Comparison of ENCODE assay signal across 28 mouse cellular contexts in genomic region chr10:7037194-7037593, GRCm38 (mm10). TPM values are rescaled to one million over a fixed set of nuclear protein-coding genes. Genes with fewer than 3 reads are reported as not detected.
DNase-seq lines count a peak whose midpoint lies in the region; ATAC-seq lines count a peak whose summit lies in the region.
"Had no signal": no experiment of that assay in that cellular context is flagged by ENCODE, and none has a peak within 500 bp of the region (broad histone marks: within the 10 kb centered on the region; RNA-seq: fewer than 3 reads in every experiment).

No protein-coding gene starts in this region.

- DNase-seq in liver, embryonic 11.5 days (ENCODE audit: low spot score) = no peak
- DNase-seq in left cerebral cortex, postnatal 14 days (ENCODE audit: low spot score in 2 of 2) = no peak
- DNase-seq: adrenal gland, adult 8-10 months; adrenal gland, postnatal 25 days; cerebellum, adult 11-12 months; cerebellum, adult 8-10 months; cerebellum, postnatal 14 days; forebrain, postnatal 0 days; gastrocnemius, adult 2 months; gastrocnemius, postnatal 25 days; heart, adult 2 months; heart, postnatal 14 days; heart, postnatal 4 days had no signal

- no peaks in the 10 kb centered on the region for H3K36me3 ChIP-seq in liver, embryonic 11.5 days (ENCODE audit: control insufficient read depth, insufficient read depth, low read length)
- H3K36me3 ChIP-seq: embryonic facial prominence, embryonic 12.5 days; embryonic facial prominence, embryonic 15.5 days; heart, embryonic 10.5 days; heart, embryonic 13.5 days; hindbrain, embryonic 12.5 days; hindbrain, embryonic 15.5 days had no signal

- H3K4me1 ChIP-seq in liver, embryonic 11.5 days (replicated peaks; ENCODE audit: control insufficient read depth, insufficient read depth, low read length) = no peaks in the 10 kb centered on the region
- H3K4me1 ChIP-seq: embryonic facial prominence, embryonic 12.5 days; embryonic facial prominence, embryonic 15.5 days; heart, embryonic 10.5 days; hindbrain, embryonic 12.5 days; hindbrain, embryonic 15.5 days had no signal

- H3K4me2 ChIP-seq in liver, embryonic 11.5 days = no peak overlapping the region
- H3K4me2 ChIP-seq: embryonic facial prominence, embryonic 12.5 days; embryonic facial prominence, embryonic 15.5 days; heart, embryonic 13.5 days; hindbrain, embryonic 12.5 days; hindbrain, embryonic 15.5 days had no signal

- H3K9ac ChIP-seq in liver, embryonic 11.5 days (ENCODE audit: low read depth, low read length) = no peak overlapping the region
- H3K9ac ChIP-seq: embryonic facial prominence, embryonic 12.5 days; embryonic facial prominence, embryonic 15.5 days; forebrain, postnatal 0 days; heart, embryonic 13.5 days; hindbrain, embryonic 12.5 days; hindbrain, embryonic 15.5 days had no signal

- 87% methylated on average over 5 of the region's 5 CpGs for WGBS in liver, embryonic 11.5 days

- no peak overlapping the region for H3K27ac ChIP-seq in liver, embryonic 11.5 days (ENCODE audit: low read depth, low read length)
- H3K27ac ChIP-seq: embryonic facial prominence, embryonic 12.5 days; embryonic facial prominence, embryonic 15.5 days; gastrocnemius, adult 2 months; heart, adult 2 months; heart, embryonic 10.5 days; heart, embryonic 13.5 days; hindbrain, embryonic 12.5 days; hindbrain, embryonic 15.5 days had no signal

- 0 out of 2 replicates have a peak, but pooled peaks have one; percentile 17 for ATAC-seq in common myeloid progenitor, adult 5-6 weeks (replicated peaks; ENCODE audit: low read depth, poor library complexity, severe bottlenecking)
- ATAC-seq in granulocyte monocyte progenitor cell, adult 5-6 weeks (replicated peaks; ENCODE audit: poor library complexity, severe bottlenecking) = peak; percentile 86
- peak; percentile 88 for ATAC-seq in megakaryocyte progenitor cell, adult 5-6 weeks (replicated peaks; ENCODE audit: poor library complexity)
- no peak for ATAC-seq in liver, embryonic 11.5 days (replicated peaks; ENCODE audit: low FRiP score)
- ATAC-seq in megakaryocyte-erythroid progenitor cell, adult 5-6 weeks (replicated peaks; ENCODE audit: low FRiP score, low TSS enrichment, poor library complexity, severe bottlenecking) = no peak
- ATAC-seq: activated CD4-positive, CD25-positive, alpha-beta regulatory T cell, adult 4 months; CD4-positive, CD25-positive, alpha-beta regulatory T cell, adult 4 months; forebrain, embryonic 14.5 days; forebrain, postnatal 0 days had no signal

- H3K4me3 ChIP-seq in liver, embryonic 11.5 days (ENCODE audit: low read depth, low read length) = no peak overlapping the region
- H3K4me3 ChIP-seq: embryonic facial prominence, embryonic 12.5 days; embryonic facial prominence, embryonic 15.5 days; gastrocnemius, adult 2 months; heart, adult 2 months; heart, embryonic 10.5 days; heart, embryonic 13.5 days; hindbrain, embryonic 12.5 days; hindbrain, embryonic 15.5 days had no signal

- intact Hi-C loops in left cerebral cortex, postnatal 14 days (cut with DNase I) = no loop called here

- no peaks in the 10 kb centered on the region for H3K9me3 ChIP-seq in liver, embryonic 11.5 days (ENCODE audit: control insufficient read depth, low read length)
- H3K9me3 ChIP-seq: embryonic facial prominence, embryonic 12.5 days; embryonic facial prominence, embryonic 15.5 days; heart, embryonic 10.5 days; heart, embryonic 13.5 days; hindbrain, embryonic 12.5 days; hindbrain, embryonic 15.5 days had no signal

- H3K27me3 ChIP-seq in liver, embryonic 11.5 days (replicated peaks; ENCODE audit: control insufficient read depth, insufficient read depth, low read length) = no peaks in the 10 kb centered on the region
- H3K27me3 ChIP-seq: embryonic facial prominence, embryonic 12.5 days; embryonic facial prominence, embryonic 15.5 days; heart, embryonic 13.5 days; hindbrain, embryonic 12.5 days; hindbrain, embryonic 15.5 days had no signal

RNA-seq across cellular contexts. Expression of gene Ipcef1, which starts 15.1 kb away (rescaled TPM):
- 8.4 and 10.6 TPM in 2 replicates for total RNA-seq in common myeloid progenitor, adult 5-6 weeks (2017)
- total RNA-seq in granulocyte monocyte progenitor cell, adult 5-6 weeks (2014; fragmentation: Nextera tagmentation) = 2.6 and 6.9 TPM in 2 replicates
- total RNA-seq in granulocyte monocyte progenitor cell, adult 5-6 weeks (2017) = 2.1 and 3.4 TPM in 2 replicates
- 3.6 and 7.5 TPM in 2 replicates for total RNA-seq in megakaryocyte progenitor cell, adult 5-6 weeks (2015)
- 3.6 and 6.1 TPM in 2 replicates for total RNA-seq in megakaryocyte progenitor cell, adult 5-6 weeks (2017)
- polyA plus RNA-seq in liver, embryonic 11.5 days (2014; fragmentation: Nextera tagmentation; extraction: Ambion mirVana) = 0.47 and 0.53 TPM in 2 replicates
- total RNA-seq in megakaryocyte-erythroid progenitor cell, adult 5-6 weeks (2014; fragmentation: Nextera tagmentation) = 2.5 and 9.7 TPM in 2 replicates
- 1.4 and 6.4 TPM in 2 replicates for total RNA-seq in megakaryocyte-erythroid progenitor cell, adult 5-6 weeks (2017)
- 10 to 100 TPM; 80.3 to 86.4 TPM for total RNA-seq in left cerebral cortex, postnatal 14 days (2021)
- total RNA-seq: gastrocnemius, adult 2 months; MEL had no signal
- polyA plus RNA-seq: C2C12 had no signal

Comparison
In these comparisons a context has a peak if more than half of its experiments do, and no peak if none do; other contexts are left out.
1. ATAC-seq: peak in common myeloid progenitor, adult 5-6 weeks (single experiment), granulocyte monocyte progenitor cell, adult 5-6 weeks (single experiment) and megakaryocyte progenitor cell, adult 5-6 weeks (single experiment); none in liver, embryonic 11.5 days (single experiment) and megakaryocyte-erythroid progenitor cell, adult 5-6 weeks (single experiment).